Mouse (Mus musculus) hindbrain, embryonic 15.5 days (tissue): ENCODE measurements at regions not wholly inside any gene's neighbourhood (a gene's known extent, or its start where the extent isn't known, plus 50 kb on each side); places are given as distances from the start of the nearest gene placed in this dataset.

Experiments
- ATAC-seq: fragments of 200-750 bp; cut with Nextera tagmentation; 2 replicates; pipeline ENCODE4 v1.8.0; 2017; ENCODE audit warnings: low read depth, moderate number of reproducible peaks, moderate TSS enrichment; ENCODE audit not compliant: low FRiP score
- H3K27ac ChIP-seq: fragments of 300-500 bp; sonication (generic); replicated peaks from 2 replicates; pipeline ENCODE4 v1.5.1; 2015; ENCODE audit warnings: mild to moderate bottlenecking, inconsistent platforms
- H3K27me3 ChIP-seq: fragments of 300-500 bp; sonication (generic); 2 replicates; pipeline ENCODE4 v1.6.1; 2015; ENCODE audit warnings: control low read depth, inconsistent platforms
- H3K36me3 ChIP-seq: fragments of 300-500 bp; sonication (generic); 2 replicates; pipeline ENCODE4 v1.6.1; 2015; ENCODE audit warnings: control low read depth, inconsistent platforms
- H3K4me1 ChIP-seq: fragments of 300-500 bp; sonication (generic); replicated peaks from 2 replicates; pipeline ENCODE4 v1.6.1; 2015; ENCODE audit warnings: control low read depth, inconsistent platforms
- H3K4me2 ChIP-seq: fragments of 300-500 bp; sonication (generic); 2 replicates; pipeline ENCODE4 v1.6.1; 2015; ENCODE audit warnings: moderate library complexity, mild to moderate bottlenecking, inconsistent platforms
- H3K4me3 ChIP-seq: fragments of 300-500 bp; sonication (generic); 2 replicates; pipeline ENCODE4 v1.5.1; 2015; ENCODE audit warnings: mild to moderate bottlenecking, inconsistent platforms
- H3K9ac ChIP-seq: fragments of 300-500 bp; sonication (generic); 2 replicates; pipeline ENCODE4 v1.6.1; 2015; ENCODE audit warnings: inconsistent platforms
- H3K9me3 ChIP-seq: fragments of 300-500 bp; sonication (generic); 2 replicates; pipeline ENCODE4 v1.6.1; 2016; ENCODE audit warnings: control low read depth, inconsistent platforms
- WGBS: fragments of 180-500 bp; shearing (Covaris S2); methylation state at CpG from one replicate; pipeline ENCODE4 v1.1.7; 2015; 5-methylcytosine and 5-hydroxymethylcytosine counted together

GRCm38 (mm10) chr15:88318048-88318447 is 282.1 kb upstream of the Zdhhc25 start:
- Histone ChIP-seq H3K4me3 (no peak overlapping the region), H3K27ac (no peak overlapping the region), H3K9ac (no peak overlapping the region), H3K27me3 (no peaks in the 10 kb centered on the region), H3K36me3 (no peaks in the 10 kb centered on the region), H3K9me3 (no peaks in the 10 kb centered on the region), H3K4me1 (peaks cover 18% of the 10 kb centered on the region), H3K4me2 (no peak overlapping the region)
- ATAC-seq: peak; percentile 46
- WGBS: 36% methylated on average over 8 of the region's 8 CpGs

- Histone ChIP-seq H3K4me3 (no peak overlapping the region), H3K4me2 (no peak overlapping the region), H3K36me3 (no peaks in the 10 kb centered on the region), H3K9ac (no peak overlapping the region), H3K4me1 (peaks cover 24% of the 10 kb centered on the region), H3K9me3 (no peaks in the 10 kb centered on the region), H3K27me3 (no peaks in the 10 kb centered on the region), H3K27ac (no peak overlapping the region)
- 87% methylated on average over 2 of the region's 2 CpGs for WGBS
- ATAC-seq: no peak
Observed at GRCm38 (mm10) chr15:88319527-88319926, 280.6 kb upstream of the Zdhhc25 start.

GRCm38 (mm10) chr15:88323584-88324375 is 276.3 kb upstream of the Zdhhc25 start:
- no peak for ATAC-seq
- no peak overlapping the region for H3K4me2 ChIP-seq
- H3K27ac ChIP-seq: no peak overlapping the region
- WGBS: 45% methylated on average over 16 of the region's 16 CpGs
- no peak overlapping the region for H3K9ac ChIP-seq
- no peak overlapping the region for H3K4me3 ChIP-seq
- H3K36me3 ChIP-seq: no peaks in the 10 kb centered on the region
- H3K9me3 ChIP-seq: no peaks in the 10 kb centered on the region
- H3K4me1 ChIP-seq: peaks cover 12% of the 10 kb centered on the region
- peaks cover 4% of the 10 kb centered on the region; the same call in 1 of the 2 replicates for H3K27me3 ChIP-seq

- Histone ChIP-seq H3K36me3 (no peaks in the 10 kb centered on the region), H3K4me3 (no peak overlapping the region), H3K9ac (no peak overlapping the region), H3K4me2 (no peak overlapping the region), H3K4me1 (peaks cover 12% of the 10 kb centered on the region), H3K27ac (no peak overlapping the region), H3K9me3 (no peaks in the 10 kb centered on the region), H3K27me3 (peaks cover 4% of the 10 kb centered on the region; the same call in 1 of the 2 replicates)
- WGBS: 68% methylated on average over 6 of the region's 6 CpGs
- no peak for ATAC-seq
Observed at GRCm38 (mm10) chr15:88325108-88325507, 275.0 kb upstream of the Zdhhc25 start.

GRCm38 (mm10) chr15:88353206-88353605 is 246.9 kb upstream of the Zdhhc25 start:
- H3K27ac ChIP-seq: no peak overlapping the region
- no peak for ATAC-seq
- 92% methylated on average over 2 of the region's 2 CpGs for WGBS

GRCm38 (mm10) chr15:88360375-88361035 is 239.6 kb upstream of the Zdhhc25 start:
- Histone ChIP-seq H3K4me2 (0 out of 2 replicates have a peak overlapping the region, but pooled peaks have one; percentile 4), H3K27ac (0 out of 2 replicates have a peak overlapping the region, but pooled peaks have one; percentile 7), H3K27me3 (no peaks in the 10 kb centered on the region), H3K9ac (no peak overlapping the region), H3K36me3 (no peaks in the 10 kb centered on the region), H3K4me1 (peaks cover 24% of the 10 kb centered on the region), H3K9me3 (no peaks in the 10 kb centered on the region), H3K4me3 (no peak overlapping the region)
- 22% methylated on average over 12 of the region's 12 CpGs for WGBS
- 0 out of 2 replicates have a peak, but pooled peaks have one; percentile 23 for ATAC-seq

More at GRCm38 (mm10) chr15:88353206-88353605, 246.9 kb upstream of the Zdhhc25 start:
- Histone ChIP-seq H3K4me3 (no peak overlapping the region), H3K9ac (no peak overlapping the region), H3K4me1 (no peaks in the 10 kb centered on the region), H3K4me2 (no peak overlapping the region), H3K27me3 (no peaks in the 10 kb centered on the region), H3K36me3 (no peaks in the 10 kb centered on the region), H3K9me3 (no peaks in the 10 kb centered on the region)

- no peak overlapping the region for H3K27ac ChIP-seq
- no peak overlapping the region for H3K4me2 ChIP-seq
- H3K27me3 ChIP-seq: no peaks in the 10 kb centered on the region
- H3K36me3 ChIP-seq: no peaks in the 10 kb centered on the region
- peaks cover 24% of the 10 kb centered on the region for H3K4me1 ChIP-seq
- H3K9ac ChIP-seq: no peak overlapping the region
- H3K4me3 ChIP-seq: no peak overlapping the region
- ATAC-seq: no peak
- WGBS: 27% methylated on average over 5 of the region's 5 CpGs
- no peaks in the 10 kb centered on the region for H3K9me3 ChIP-seq
Observed at GRCm38 (mm10) chr15:88361351-88361750, 238.8 kb upstream of the Zdhhc25 start.

- Histone ChIP-seq H3K4me1 (peaks cover 24% of the 10 kb centered on the region), H3K4me3 (no peak overlapping the region), H3K4me2 (no peak overlapping the region), H3K27ac (no peak overlapping the region), H3K36me3 (no peaks in the 10 kb centered on the region), H3K9me3 (no peaks in the 10 kb centered on the region), H3K27me3 (no peaks in the 10 kb centered on the region), H3K9ac (no peak overlapping the region)
- WGBS: 57% methylated on average over 6 of the region's 6 CpGs
- no peak for ATAC-seq
Observed at GRCm38 (mm10) chr15:88362966-88363365, 237.1 kb upstream of the Zdhhc25 start.

- 73% methylated on average over 5 of the region's 5 CpGs for WGBS
- Histone ChIP-seq H3K27ac (no peak overlapping the region), H3K27me3 (no peaks in the 10 kb centered on the region), H3K4me2 (no peak overlapping the region), H3K4me1 (peaks cover 8% of the 10 kb centered on the region; the same call in 1 of the 2 replicates), H3K9ac (no peak overlapping the region), H3K4me3 (no peak overlapping the region), H3K9me3 (no peaks in the 10 kb centered on the region), H3K36me3 (no peaks in the 10 kb centered on the region)
- ATAC-seq: no peak
Observed at GRCm38 (mm10) chr15:88370366-88370765, 229.7 kb upstream of the Zdhhc25 start.

GRCm38 (mm10) chr15:88372039-88372438 is 228.1 kb upstream of the Zdhhc25 start:
- Histone ChIP-seq H3K9ac (no peak overlapping the region), H3K9me3 (no peaks in the 10 kb centered on the region), H3K4me2 (no peak overlapping the region), H3K4me1 (peaks cover 8% of the 10 kb centered on the region; the same call in 1 of the 2 replicates), H3K4me3 (no peak overlapping the region), H3K27ac (no peak overlapping the region), H3K36me3 (no peaks in the 10 kb centered on the region), H3K27me3 (no peaks in the 10 kb centered on the region)
- WGBS: 51% methylated on average over 8 of the region's 8 CpGs
- no peak for ATAC-seq

- Histone ChIP-seq H3K4me2 (no peak overlapping the region), H3K36me3 (no peaks in the 10 kb centered on the region), H3K4me3 (no peak overlapping the region), H3K9ac (no peak overlapping the region), H3K27me3 (no peaks in the 10 kb centered on the region), H3K4me1 (peaks cover 8% of the 10 kb centered on the region; the same call in 1 of the 2 replicates), H3K27ac (no peak overlapping the region), H3K9me3 (no peaks in the 10 kb centered on the region)
- WGBS: 57% methylated on average over 6 of the region's 6 CpGs
- ATAC-seq: 0 out of 2 replicates have a peak, but pooled peaks have one; percentile 38
Observed at GRCm38 (mm10) chr15:88373923-88374322, 226.2 kb upstream of the Zdhhc25 start.

- no peaks in the 10 kb centered on the region for H3K36me3 ChIP-seq
- 0 out of 2 replicates have a peak, but pooled peaks cover 6% of the 10 kb centered on the region for H3K27me3 ChIP-seq
- no peak overlapping the region for H3K4me2 ChIP-seq
- H3K4me3 ChIP-seq: no peak overlapping the region
- no peak for ATAC-seq
- H3K9me3 ChIP-seq: no peaks in the 10 kb centered on the region
- 69% methylated on average over 7 of the region's 7 CpGs for WGBS
- H3K4me1 ChIP-seq: peaks cover 18% of the 10 kb centered on the region
- no peak overlapping the region for H3K9ac ChIP-seq
- H3K27ac ChIP-seq: no peak overlapping the region
Observed at GRCm38 (mm10) chr15:88379342-88379741, 220.8 kb upstream of the Zdhhc25 start.
